Mouse (Mus musculus) G1E (cell line): Measurements from ENCODE around the gene Eif4e2.

ENCODE experiments used
- CTCF ChIP-seq: IDR thresholded peaks from 2 replicates; pipeline ENCODE4 v1.5.1; 2012; ENCODE audit warnings: low read depth, low read length, inconsistent platforms, mixed read lengths
- TAL1 ChIP-seq: conservative IDR thresholded peaks from 2 replicates; pipeline ENCODE4 v1.6.1; 2012; ENCODE audit warnings: low read depth, low read length, inconsistent platforms, mixed read lengths

- no peak for TF ChIP-seq CTCF
- no peak for TF ChIP-seq TAL1
Measured at GRCm38 (mm10) chr1:87180896-87181295, 32.8 kb upstream of the Eif4e2 start.
